ENCODE assay signal across 8 mouse cellular contexts in genomic region chr1:151352911-151353310, GRCm38 (mm10). TPM values are rescaled to one million over a fixed set of nuclear protein-coding genes. Genes with fewer than 3 reads are reported as not detected.
DNase-seq lines count a peak whose midpoint lies in the region; ATAC-seq and TF ChIP-seq lines count a peak whose summit lies in the region.

No protein-coding gene starts in this region.

- H3K9ac ChIP-seq in forebrain, postnatal 0 days: no peak overlapping the region
- H3K9ac ChIP-seq in forebrain, embryonic 11.5 days (ENCODE audit: low read length): no peak overlapping the region
- H3K9ac ChIP-seq in midbrain, postnatal 0 days (replicated peaks; ENCODE audit: low read length, poor library complexity, severe bottlenecking): no peak overlapping the region
- no peak overlapping the region for H3K9ac ChIP-seq in midbrain, embryonic 11.5 days (ENCODE audit: low read length)

- DNase-seq in forebrain, postnatal 0 days: peak; percentile 46
- no peak for DNase-seq in forebrain, embryonic 11.5 days (ENCODE audit: low spot score)
- peak; percentile 56 for DNase-seq in midbrain, postnatal 0 days (ENCODE audit: low spot score)
- no peak for DNase-seq in midbrain, embryonic 11.5 days (ENCODE audit: low spot score, missing footprints)
- peak; percentile 56 to 66 for DNase-seq in kidney, postnatal 4 days
- DNase-seq in thymus, postnatal 14 days: peak; percentile 68
- no peak for DNase-seq in yolk sac, embryonic 10.5 days (ENCODE audit: low spot score)
- DNase-seq in gastrocnemius, adult 8-10 months (ENCODE audit: low spot score in 2 of 2): no peak

- H3K27me3 ChIP-seq in forebrain, postnatal 0 days (ENCODE audit: insufficient read depth, low read length): no peaks in the 10 kb centered on the region
- H3K27me3 ChIP-seq in forebrain, embryonic 11.5 days (ENCODE audit: control insufficient read depth, insufficient read depth, low read length): no peaks in the 10 kb centered on the region
- H3K27me3 ChIP-seq in midbrain, postnatal 0 days (ENCODE audit: insufficient read depth, low read length): no peaks in the 10 kb centered on the region
- no peaks in the 10 kb centered on the region for H3K27me3 ChIP-seq in midbrain, embryonic 11.5 days (ENCODE audit: control insufficient read depth, insufficient read depth, low read length)

- H3K9me3 ChIP-seq in forebrain, postnatal 0 days (ENCODE audit: low read length): no peaks in the 10 kb centered on the region
- no peaks in the 10 kb centered on the region for H3K9me3 ChIP-seq in forebrain, embryonic 11.5 days (ENCODE audit: control insufficient read depth, low read length)
- no peaks in the 10 kb centered on the region for H3K9me3 ChIP-seq in midbrain, postnatal 0 days (ENCODE audit: low read length)
- H3K9me3 ChIP-seq in midbrain, embryonic 11.5 days (ENCODE audit: control insufficient read depth, low read length): no peaks in the 10 kb centered on the region

- TF ChIP-seq CTCF in forebrain, postnatal 0 days (IDR thresholded peaks at IDR 0.05; ENCODE audit: low read depth): peak; percentile 68
- TF ChIP-seq CTCF in midbrain, postnatal 0 days (IDR thresholded peaks at IDR 0.05): peak; percentile 71

- WGBS in forebrain, postnatal 0 days: 90% methylated on average over 2 of the region's 2 CpGs
- WGBS in forebrain, embryonic 11.5 days: 85% methylated on average over 2 of the region's 2 CpGs
- 89% methylated on average over 2 of the region's 2 CpGs for WGBS in midbrain, postnatal 0 days
- WGBS in midbrain, embryonic 11.5 days: 95% methylated on average over 2 of the region's 2 CpGs

- no peaks in the 10 kb centered on the region for H3K4me1 ChIP-seq in forebrain, postnatal 0 days (ENCODE audit: insufficient read depth)
- 0 out of 2 replicates have a peak, but pooled peaks cover 2% of the 10 kb centered on the region for H3K4me1 ChIP-seq in forebrain, embryonic 11.5 days (replicated peaks; ENCODE audit: control insufficient read depth, insufficient read depth, low read length)
- no peaks in the 10 kb centered on the region for H3K4me1 ChIP-seq in midbrain, postnatal 0 days (ENCODE audit: insufficient read depth, low read length)
- no peaks in the 10 kb centered on the region for H3K4me1 ChIP-seq in midbrain, embryonic 11.5 days (ENCODE audit: control insufficient read depth, insufficient read depth, low read length)

- H3K4me2 ChIP-seq in forebrain, postnatal 0 days (ENCODE audit: low read depth): no peak overlapping the region
- no peak overlapping the region for H3K4me2 ChIP-seq in forebrain, embryonic 11.5 days (ENCODE audit: low read depth, low read length, severe bottlenecking)
- H3K4me2 ChIP-seq in midbrain, postnatal 0 days (ENCODE audit: low read depth, low read length, poor library complexity, severe bottlenecking): no peak overlapping the region
- H3K4me2 ChIP-seq in midbrain, embryonic 11.5 days: no peak overlapping the region

- H3K36me3 ChIP-seq in forebrain, postnatal 0 days (ENCODE audit: insufficient read depth): peaks cover 66% of the 10 kb centered on the region
- H3K36me3 ChIP-seq in forebrain, embryonic 11.5 days (ENCODE audit: control insufficient read depth, insufficient read depth, low read length): peaks cover 18% of the 10 kb centered on the region; the same call in 1 of the 2 replicates
- peaks cover 46% of the 10 kb centered on the region for H3K36me3 ChIP-seq in midbrain, postnatal 0 days (ENCODE audit: insufficient read depth, low read length)
- H3K36me3 ChIP-seq in midbrain, embryonic 11.5 days (ENCODE audit: control insufficient read depth, insufficient read depth, low read length): peaks cover 20% of the 10 kb centered on the region

- no peak overlapping the region for H3K27ac ChIP-seq in forebrain, postnatal 0 days (ENCODE audit: low read depth, low read length)
- no peak overlapping the region for H3K27ac ChIP-seq in forebrain, embryonic 11.5 days (ENCODE audit: low read depth, low read length)
- no peak overlapping the region for H3K27ac ChIP-seq in midbrain, postnatal 0 days (ENCODE audit: low read depth, low read length)
- no peak overlapping the region for H3K27ac ChIP-seq in midbrain, embryonic 11.5 days (ENCODE audit: low read depth, low read length)

- H3K4me3 ChIP-seq in forebrain, postnatal 0 days (ENCODE audit: low read depth, low read length): no peak overlapping the region
- no peak overlapping the region for H3K4me3 ChIP-seq in forebrain, embryonic 11.5 days (ENCODE audit: low read depth, low read length)
- H3K4me3 ChIP-seq in midbrain, postnatal 0 days (ENCODE audit: low read depth, low read length): no peak overlapping the region
- no peak overlapping the region for H3K4me3 ChIP-seq in midbrain, embryonic 11.5 days (ENCODE audit: low read depth, low read length)

- ATAC-seq in forebrain, postnatal 0 days: peak; percentile 61
- ATAC-seq in forebrain, embryonic 11.5 days (replicated peaks; ENCODE audit: low FRiP score): no peak; the same call in 1 of the 2 replicates
- no peak for ATAC-seq in midbrain, postnatal 0 days (ENCODE audit: low FRiP score)
- no peak for ATAC-seq in midbrain, embryonic 11.5 days (ENCODE audit: low FRiP score)

RNA-seq across cellular contexts. Expression of gene Ivns1abp, which starts 8.6 kb away (rescaled TPM):
- total RNA-seq in forebrain, postnatal 0 days (2014; rRNA removed): 246 and 251 TPM in 2 replicates
- polyA plus RNA-seq in forebrain, postnatal 0 days (2015; fragmentation: Nextera tagmentation; extraction: Ambion mirVana): 217 and 240 TPM in 2 replicates
- polyA plus RNA-seq in forebrain, embryonic 11.5 days (2014; fragmentation: Nextera tagmentation; extraction: Ambion mirVana): 468 and 472 TPM in 2 replicates
- 164 and 176 TPM in 2 replicates for total RNA-seq in midbrain, postnatal 0 days (2014; rRNA removed)
- 167 and 169 TPM in 2 replicates for polyA plus RNA-seq in midbrain, postnatal 0 days (2015; fragmentation: Nextera tagmentation; extraction: Ambion mirVana)
- 434 and 473 TPM in 2 replicates for polyA plus RNA-seq in midbrain, embryonic 11.5 days (2014; fragmentation: Nextera tagmentation; extraction: Ambion mirVana)
- total RNA-seq in gastrocnemius, adult 8-10 months (2022): 100 to 1,000 TPM; 117 to 180 (median 157) TPM

Comparison
In these comparisons a context has a peak if more than half of its experiments do, and no peak if none do; other contexts are left out.
1. DNase-seq: peak in forebrain, postnatal 0 days (single experiment), midbrain, postnatal 0 days (single experiment), kidney, postnatal 4 days (2 of 2) and thymus, postnatal 14 days (single experiment); none in forebrain, embryonic 11.5 days (single experiment), midbrain, embryonic 11.5 days (single experiment), yolk sac, embryonic 10.5 days (single experiment) and gastrocnemius, adult 8-10 months (0 of 2).